Mouse (Mus musculus) limb, embryonic 11.5 days (tissue): ENCODE measurements around the gene Ccdc181. TPM values are rescaled to one million over a fixed set of nuclear protein-coding genes. Genes with fewer than 3 reads are reported as not detected.

Experiments used
- ATAC-seq: fragments of 200-750 bp; cut with Nextera tagmentation; 2 replicates; pipeline ENCODE4 v1.8.0; 2017; ENCODE audit warnings: low read depth; ENCODE audit not compliant: insufficient number of reproducible peaks, low FRiP score, low TSS enrichment
- DNase-seq: peaks from one replicate; pipeline ENCODE4 v3.0.0-alpha.2; 2015; ENCODE audit warnings: low spot score
- H3K27ac ChIP-seq: fragments of 300-500 bp; sonication (generic); replicated peaks from 2 replicates; pipeline ENCODE4 v1.5.1; 2014; ENCODE audit warnings: low read depth, mild to moderate bottlenecking, low read length
- H3K27me3 ChIP-seq: fragments of 300-500 bp; sonication (generic); 2 replicates; pipeline ENCODE4 v1.6.1; 2014; ENCODE audit warnings: mild to moderate bottlenecking, low read length, mixed read lengths; ENCODE audit not compliant: control insufficient read depth, insufficient read depth
- H3K36me3 ChIP-seq: fragments of 300-500 bp; sonication (generic); 2 replicates; pipeline ENCODE4 v1.6.1; 2014; ENCODE audit warnings: mild to moderate bottlenecking, low read length, moderate library complexity, mixed read lengths; ENCODE audit not compliant: control insufficient read depth, insufficient read depth
- H3K4me1 ChIP-seq: fragments of 300-500 bp; sonication (generic); 2 replicates; pipeline ENCODE4 v1.6.1; 2014; ENCODE audit warnings: low read length, mixed read lengths; ENCODE audit not compliant: control insufficient read depth, insufficient read depth
- H3K4me2 ChIP-seq: fragments of 300-500 bp; sonication (generic); 2 replicates; pipeline ENCODE4 v1.6.1; 2014; ENCODE audit warnings: low read depth, mild to moderate bottlenecking, moderate library complexity; ENCODE audit not compliant: severe bottlenecking
- H3K4me3 ChIP-seq: fragments of 300-500 bp; sonication (generic); 2 replicates; pipeline ENCODE4 v1.5.1; 2014; ENCODE audit warnings: low read depth, low read length
- H3K9ac ChIP-seq: fragments of 300-500 bp; sonication (generic); 2 replicates; pipeline ENCODE4 v1.6.1; 2014; ENCODE audit warnings: mild to moderate bottlenecking, low read length
- H3K9me3 ChIP-seq: fragments of 300-500 bp; sonication (generic); 2 replicates; pipeline ENCODE4 v1.6.1; 2016; ENCODE audit warnings: low read length; ENCODE audit not compliant: control insufficient read depth
- WGBS: fragments of 180-500 bp; shearing (Covaris S2); extraction: QIAGEN DNeasy Blood & Tissue Kit; methylation state at CpG from one replicate; pipeline ENCODE4 v1.1.7; 2014; 5-methylcytosine and 5-hydroxymethylcytosine counted together
- polyA plus RNA-seq: library from polyadenylated mRNA; unstranded; fragments of >200 nt; fragmentation: Nextera tagmentation; extraction: Ambion mirVana; gene quantifications from 2 replicates; pipeline ENCODE4 v1.2.1, GENCODE M21; 2014

Gene Ccdc181
- polyA plus RNA-seq, 1 experiment from 2014 or later = 10.2 TPM

DNA sequence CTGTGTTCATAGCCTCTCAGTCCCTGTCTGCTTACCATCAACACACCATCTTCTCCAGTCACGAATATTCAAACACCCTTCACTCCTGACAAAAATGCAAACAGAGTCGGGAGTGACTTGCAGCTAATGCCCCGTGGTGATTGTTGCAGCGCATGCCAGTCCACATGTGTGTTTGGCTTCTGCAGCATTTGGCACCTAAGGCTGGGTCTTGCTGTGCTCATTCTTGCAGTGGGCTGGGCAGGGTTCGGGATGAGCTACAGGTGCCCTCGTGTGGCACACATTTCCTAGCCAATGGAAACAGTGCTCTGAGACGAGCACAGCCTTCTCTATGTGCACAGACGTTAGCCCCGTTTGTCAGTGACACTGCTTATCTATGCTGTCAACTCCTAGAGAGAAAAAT is 41.9 kb downstream of the Ccdc181 start:
- H3K4me2 ChIP-seq = no peak overlapping the region
- no peak for ATAC-seq
- H3K27ac ChIP-seq = no peak overlapping the region
- no peaks in the 10 kb centered on the region for H3K9me3 ChIP-seq
- H3K36me3 ChIP-seq = 0 out of 2 replicates have a peak, but pooled peaks cover 2% of the 10 kb centered on the region
- no peaks in the 10 kb centered on the region for H3K4me1 ChIP-seq
- DNase-seq = no peak
- WGBS = 85% methylated on average over 9 of the region's 9 CpGs
- H3K9ac ChIP-seq = no peak overlapping the region
- H3K4me3 ChIP-seq = no peak overlapping the region
- no peaks in the 10 kb centered on the region for H3K27me3 ChIP-seq

DNA sequence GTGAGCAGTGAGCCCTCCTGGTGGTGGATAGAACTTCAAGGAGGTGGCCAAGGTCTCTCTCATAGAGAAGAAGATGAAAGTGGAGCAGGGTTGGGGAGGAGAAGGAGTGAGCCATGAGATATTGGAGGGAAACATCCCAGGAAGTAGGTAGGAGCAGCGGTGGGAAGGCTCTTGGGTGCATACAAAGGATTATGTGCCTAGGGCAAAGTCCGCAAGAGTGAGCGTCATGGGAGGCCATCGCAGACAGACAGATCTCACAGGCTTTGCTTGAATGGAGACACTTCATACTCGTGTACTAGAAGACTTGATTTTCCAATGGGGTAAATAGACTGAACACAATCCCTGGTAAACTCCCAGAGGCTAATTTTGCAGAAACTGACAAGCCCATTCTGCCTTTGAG is 43.1 kb downstream of the Ccdc181 start:
- 93% methylated on average over 5 of the region's 5 CpGs for WGBS
- H3K4me1 ChIP-seq = no peaks in the 10 kb centered on the region
- DNase-seq = no peak
- no peak overlapping the region for H3K27ac ChIP-seq
- H3K36me3 ChIP-seq = no peaks in the 10 kb centered on the region
- no peak overlapping the region for H3K4me2 ChIP-seq
- H3K9ac ChIP-seq = no peak overlapping the region
- H3K27me3 ChIP-seq = no peaks in the 10 kb centered on the region
- H3K9me3 ChIP-seq = no peaks in the 10 kb centered on the region
- H3K4me3 ChIP-seq = no peak overlapping the region
- no peak for ATAC-seq

DNA sequence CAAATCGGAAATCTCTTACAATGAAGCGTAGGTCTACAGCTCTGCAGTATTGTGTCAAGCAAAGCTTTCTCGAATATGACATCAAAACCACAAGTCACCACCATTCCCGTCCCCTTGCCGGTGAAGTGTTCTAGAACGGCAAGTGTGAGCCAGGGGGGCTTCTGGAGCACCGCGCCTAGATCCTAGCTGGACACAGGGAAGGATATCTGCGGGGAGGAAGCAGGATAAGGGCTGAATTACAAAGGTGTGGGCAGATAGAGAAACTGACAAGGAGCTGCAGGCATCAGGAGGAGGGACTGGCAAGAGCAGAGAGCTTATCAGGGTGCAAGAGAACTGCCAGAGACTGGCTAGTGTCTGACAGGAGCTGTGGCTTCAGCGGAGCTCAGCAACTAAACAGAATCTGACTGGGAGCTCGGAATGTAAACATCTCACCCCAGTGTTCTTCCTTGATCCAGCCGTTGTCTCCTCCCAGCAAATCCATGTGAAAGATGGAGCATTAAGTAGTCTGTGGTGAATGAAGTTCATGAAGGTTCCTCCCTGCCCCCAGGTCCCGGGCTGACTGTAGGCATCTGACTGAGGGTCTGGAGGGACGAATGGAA is 44.3 kb downstream of the Ccdc181 start:
- H3K4me1 ChIP-seq = no peaks in the 10 kb centered on the region
- no peaks in the 10 kb centered on the region for H3K27me3 ChIP-seq
- ATAC-seq (no peak), DNase-seq (no peak)
- no peak overlapping the region for H3K4me2 ChIP-seq
- H3K9me3 ChIP-seq = no peaks in the 10 kb centered on the region
- no peak overlapping the region for H3K4me3 ChIP-seq
- no peak overlapping the region for H3K9ac ChIP-seq
- no peak overlapping the region for H3K27ac ChIP-seq
- H3K36me3 ChIP-seq = no peaks in the 10 kb centered on the region
- 78% methylated on average over 14 of the region's 14 CpGs for WGBS

DNA sequence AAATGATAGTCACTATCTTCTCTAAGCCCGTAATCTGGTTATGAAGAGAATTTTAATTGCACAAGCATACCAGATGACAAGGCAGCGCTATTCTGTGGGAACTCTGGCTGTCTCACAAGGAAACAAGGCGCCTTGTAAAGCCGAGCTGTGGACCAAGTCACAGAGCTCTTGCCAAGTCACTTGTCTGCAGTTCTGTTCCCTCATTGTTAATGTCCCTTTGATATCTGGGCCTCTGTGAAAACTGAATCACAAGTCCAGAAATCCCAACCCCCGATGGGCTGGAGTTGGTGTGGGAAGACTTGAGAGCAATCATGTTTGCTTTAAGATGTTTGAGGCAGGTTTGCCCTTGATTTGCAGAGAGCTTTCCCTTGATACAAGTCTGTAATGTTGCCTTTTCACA is 45.3 kb downstream of the Ccdc181 start:
- no peak for ATAC-seq
- DNase-seq = no peak
- 86% methylated on average over 5 of the region's 5 CpGs for WGBS
- Histone ChIP-seq H3K36me3 (no peaks in the 10 kb centered on the region), H3K9me3 (no peaks in the 10 kb centered on the region), H3K4me1 (no peaks in the 10 kb centered on the region), H3K27me3 (no peaks in the 10 kb centered on the region), H3K9ac (no peak overlapping the region), H3K4me2 (no peak overlapping the region), H3K27ac (no peak overlapping the region), H3K4me3 (no peak overlapping the region)

DNA sequence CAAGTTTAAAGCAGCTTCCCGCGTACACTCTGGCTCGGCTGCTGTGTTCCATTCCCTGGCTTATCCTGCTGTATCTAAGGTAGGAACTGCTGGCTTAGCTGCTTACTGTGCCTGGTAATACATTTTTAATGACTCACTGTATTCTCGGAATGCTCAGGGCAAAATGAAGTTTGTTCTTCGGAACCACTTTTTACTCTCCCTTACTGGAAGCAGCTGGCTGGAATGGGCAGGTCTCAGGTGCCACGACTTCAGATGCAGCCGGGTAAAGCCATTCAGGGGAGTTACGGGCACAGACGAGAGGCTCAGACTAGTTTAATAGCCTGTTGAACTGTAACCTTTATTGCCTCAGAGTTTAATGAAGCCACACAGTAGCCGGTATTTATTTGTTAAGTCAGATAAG is 46.0 kb downstream of the Ccdc181 start:
- Histone ChIP-seq H3K27me3 (no peaks in the 10 kb centered on the region), H3K27ac (no peak overlapping the region), H3K9me3 (no peaks in the 10 kb centered on the region), H3K4me3 (no peak overlapping the region), H3K4me2 (no peak overlapping the region), H3K4me1 (no peaks in the 10 kb centered on the region), H3K9ac (no peak overlapping the region), H3K36me3 (no peaks in the 10 kb centered on the region)
- WGBS = 57% methylated on average over 10 of the region's 10 CpGs
- ATAC-seq (no peak), DNase-seq (no peak)

DNA sequence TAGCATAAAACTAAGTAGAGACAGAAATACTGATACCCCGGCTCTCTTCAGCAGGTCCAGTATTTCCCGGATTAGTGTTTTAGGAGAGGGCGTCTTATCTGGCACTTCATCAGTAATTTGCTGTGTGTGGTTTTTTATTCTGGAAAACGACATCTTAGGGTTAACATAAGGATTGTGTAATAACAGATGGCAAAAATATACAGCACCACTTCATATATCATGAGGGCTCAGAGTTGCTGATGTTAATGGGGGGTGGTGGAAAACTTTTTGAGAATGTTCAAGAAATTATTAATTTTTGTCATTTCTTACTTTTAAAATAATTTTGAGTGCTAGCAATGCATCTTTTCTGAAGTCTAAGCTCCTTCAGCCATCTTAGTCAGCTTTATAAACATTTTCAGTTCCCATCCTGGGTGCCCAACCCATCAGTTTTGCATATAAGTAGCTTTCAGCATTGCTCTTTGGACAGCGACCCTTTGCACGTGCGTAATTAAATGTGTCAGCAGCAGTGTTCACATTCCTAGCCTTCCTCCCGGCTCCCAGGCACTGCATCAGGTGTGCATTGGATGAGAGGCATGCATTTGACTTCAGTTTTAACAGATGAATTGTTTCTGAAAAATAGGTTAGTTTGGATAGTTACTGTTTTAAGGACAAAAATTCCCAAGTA is 47.7 kb downstream of the Ccdc181 start:
- no peak overlapping the region for H3K9ac ChIP-seq
- no peak overlapping the region for H3K4me2 ChIP-seq
- no peak overlapping the region for H3K4me3 ChIP-seq
- DNase-seq = no peak
- H3K36me3 ChIP-seq = no peaks in the 10 kb centered on the region
- ATAC-seq = no peak
- H3K27me3 ChIP-seq = no peaks in the 10 kb centered on the region
- no peaks in the 10 kb centered on the region for H3K9me3 ChIP-seq
- H3K27ac ChIP-seq = no peak overlapping the region
- WGBS = 73% methylated on average over 8 of the region's 8 CpGs
- H3K4me1 ChIP-seq = no peaks in the 10 kb centered on the region

DNA sequence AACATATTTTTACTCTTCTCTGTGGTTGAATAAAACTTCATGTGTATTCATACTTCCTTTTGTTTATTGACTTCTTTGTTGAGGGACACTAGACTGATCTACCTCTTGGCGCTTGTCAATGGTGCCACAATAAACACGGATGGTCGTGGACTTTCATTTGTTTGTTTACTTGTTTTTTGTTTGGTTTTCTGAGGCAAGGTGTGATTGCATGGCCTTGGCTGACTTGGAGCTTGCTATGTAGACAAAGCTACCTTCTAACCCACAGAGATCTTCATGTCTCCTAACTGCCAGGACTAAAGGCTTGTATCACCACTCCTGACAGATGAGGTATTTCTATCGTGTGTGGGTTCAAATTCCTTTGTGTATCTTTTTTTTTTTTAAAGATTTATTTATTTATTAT is 48.8 kb downstream of the Ccdc181 start:
- Histone ChIP-seq H3K4me1 (no peaks in the 10 kb centered on the region), H3K4me2 (no peak overlapping the region), H3K9me3 (no peaks in the 10 kb centered on the region), H3K9ac (no peak overlapping the region), H3K36me3 (no peaks in the 10 kb centered on the region), H3K27ac (no peak overlapping the region), H3K4me3 (no peak overlapping the region), H3K27me3 (no peaks in the 10 kb centered on the region)
- no peak for DNase-seq
- ATAC-seq = no peak
- WGBS = 88% methylated on average over 4 of the region's 4 CpGs

DNA sequence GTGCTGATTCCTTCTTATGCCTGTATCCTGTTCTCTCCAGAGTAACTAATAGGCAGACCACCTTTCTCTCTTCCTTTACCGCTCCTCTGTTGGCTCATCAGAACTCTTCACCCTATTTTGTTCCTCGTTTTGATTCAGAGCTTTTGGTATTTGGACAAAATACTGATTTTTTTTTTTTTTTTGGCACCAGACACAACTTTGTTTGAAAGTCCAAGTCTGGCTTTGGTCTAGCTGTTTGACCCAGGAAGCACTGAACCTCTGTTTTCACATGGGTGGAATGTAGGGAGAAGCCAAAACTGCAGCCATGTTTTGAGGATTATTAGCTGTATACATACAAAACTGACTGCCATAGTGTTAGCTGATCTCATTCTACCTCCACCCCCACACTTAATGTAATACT is 49.5 kb downstream of the Ccdc181 start:
- DNase-seq = no peak
- WGBS = 92% methylated on average over 2 of the region's 2 CpGs
- no peak for ATAC-seq

More for the DNA sequence above, 49.5 kb downstream of the Ccdc181 start:
- no peak overlapping the region for H3K4me2 ChIP-seq
- no peaks in the 10 kb centered on the region for H3K27me3 ChIP-seq
- no peak overlapping the region for H3K27ac ChIP-seq
- no peaks in the 10 kb centered on the region for H3K9me3 ChIP-seq
- H3K4me1 ChIP-seq = no peaks in the 10 kb centered on the region
- no peak overlapping the region for H3K9ac ChIP-seq
- H3K36me3 ChIP-seq = no peaks in the 10 kb centered on the region
- no peak overlapping the region for H3K4me3 ChIP-seq
